Mouse (Mus musculus): Measurements from ENCODE around the gene Slc22a1. TPM values are rescaled to one million over a fixed set of nuclear protein-coding genes. Genes with fewer than 3 reads are reported as not detected.

The Slc22a1 gene
- total RNA-seq, 1 experiment = 0.18 TPM

- Histone ChIP-seq H3K9ac (ENCODE audit: insufficient read depth, low read depth, low read length, poor library complexity, severe bottlenecking) (no peak overlapping the region), H3K27ac (ENCODE audit: insufficient read depth, low read depth, low read length, poor library complexity, severe bottlenecking) (no peak overlapping the region), H3K9me3 (ENCODE audit: control insufficient read depth, insufficient read depth, low read depth, low read length) (no peaks in the 10 kb centered on the region), H3K4me1 (ENCODE audit: control insufficient read depth in 2 of 2, insufficient read depth in 2 of 2, low read length in 2 of 2, poor library complexity in 1 of 2) (no peaks in the 10 kb centered on the region), H3K36me3 (ENCODE audit: control insufficient read depth, insufficient read depth, low read length, poor library complexity, severe bottlenecking) (no peaks in the 10 kb centered on the region), H3K4me3 (ENCODE audit: insufficient read depth in 1 of 2, low read depth in 1 of 2, low read length in 2 of 2, poor library complexity in 1 of 2, severe bottlenecking in 1 of 2) (no peak overlapping the region)
- no peak for DNase-seq (ENCODE audit: low read depth, low spot score)
- TF ChIP-seq CHD2 (IDR thresholded peaks at IDR 0.05; ENCODE audit: low read depth, low read length) (no peak), ZNF384 (IDR thresholded peaks at IDR 0.05; ENCODE audit: low read depth, low read length) (no peak), HCFC1 (IDR thresholded peaks at IDR 0.05; ENCODE audit: borderline replicate concordance, insufficient read depth, low read length) (no peak), ZC3H11A (IDR thresholded peaks at IDR 0.05; ENCODE audit: borderline replicate concordance, low read depth, low read length) (no peak)
- in situ Hi-C loops (cut with MboI; ENCODE audit: low sequenced_read_pairs in 2 of 2, unreplicated experiment in 2 of 2) = no loop called here
Measured at GRCm38 (mm10) chr17:12673871-12674270, 1.8 kb downstream of the Slc22a1 start.

GRCm38 (mm10) chr17:12672285-12672790 lies 3.3 kb downstream of the Slc22a1 start:
- no peak for TF ChIP-seq ZNF384 (IDR thresholded peaks at IDR 0.05; ENCODE audit: low read depth, low read length)
- no peak for TF ChIP-seq CHD2 (IDR thresholded peaks at IDR 0.05; ENCODE audit: low read depth, low read length)
- TF ChIP-seq HCFC1 (IDR thresholded peaks at IDR 0.05; ENCODE audit: borderline replicate concordance, insufficient read depth, low read length) = no peak
- no peak for TF ChIP-seq MAFK (IDR thresholded peaks at IDR 0.05; ENCODE audit: insufficient read depth, low read depth, low read length)
- TF ChIP-seq ZC3H11A (IDR thresholded peaks at IDR 0.05; ENCODE audit: borderline replicate concordance, low read depth, low read length) = no peak
- H3K27ac ChIP-seq (ENCODE audit: insufficient read depth, low read depth, low read length, poor library complexity, severe bottlenecking) = no peak overlapping the region; the same call in 1 of the 2 replicates
- H3K36me3 ChIP-seq (ENCODE audit: control insufficient read depth, insufficient read depth, low read length, poor library complexity, severe bottlenecking) = no peaks in the 10 kb centered on the region
- H3K9me3 ChIP-seq (ENCODE audit: control insufficient read depth, insufficient read depth, low read depth, low read length) = no peaks in the 10 kb centered on the region
- no peak overlapping the region for H3K9ac ChIP-seq (ENCODE audit: insufficient read depth, low read depth, low read length, poor library complexity, severe bottlenecking)
- no peaks in the 10 kb centered on the region for H3K4me1 ChIP-seq (ENCODE audit: control insufficient read depth in 2 of 2, insufficient read depth in 2 of 2, low read length in 2 of 2, poor library complexity in 1 of 2)
- DNase-seq (ENCODE audit: low read depth, low spot score) = no peak
- H3K4me3 ChIP-seq (ENCODE audit: insufficient read depth in 1 of 2, low read depth in 1 of 2, low read length in 2 of 2, poor library complexity in 1 of 2, severe bottlenecking in 1 of 2) = no peak overlapping the region
- in situ Hi-C loops (cut with MboI; ENCODE audit: low sequenced_read_pairs in 2 of 2, unreplicated experiment in 2 of 2) = no loop called here

DNA sequence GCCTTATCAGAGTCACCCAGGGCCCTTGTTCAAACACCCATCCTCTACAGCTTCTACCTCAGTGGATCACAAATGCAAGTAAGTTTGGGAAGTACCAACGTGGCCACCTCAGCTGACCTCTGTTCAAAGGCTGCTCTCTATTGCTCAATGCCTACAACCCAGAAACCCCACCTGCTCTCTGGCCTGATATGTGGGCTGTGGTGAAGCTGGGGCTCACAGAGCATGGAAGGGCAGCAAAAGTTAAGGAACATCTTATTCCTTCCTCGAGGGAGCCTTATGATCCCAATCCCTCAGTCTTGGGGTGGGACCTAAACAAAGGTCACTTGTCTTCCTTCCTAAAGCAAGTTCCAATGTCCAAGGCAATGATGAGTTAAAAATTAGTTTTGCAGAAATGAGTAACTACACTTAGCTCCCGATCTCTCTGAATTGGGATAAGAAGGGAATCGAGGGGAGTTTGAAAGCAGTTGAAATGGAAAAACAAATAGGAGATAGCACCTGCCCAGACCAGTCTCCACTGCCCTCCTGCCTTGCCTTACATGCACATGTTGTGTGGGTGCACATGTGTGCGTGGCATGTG lies 4.5 kb downstream of the Slc22a1 start:
- H3K27ac ChIP-seq (ENCODE audit: insufficient read depth, low read depth, low read length, poor library complexity, severe bottlenecking) = no peak overlapping the region
- H3K4me3 ChIP-seq (ENCODE audit: insufficient read depth in 1 of 2, low read depth in 1 of 2, low read length in 2 of 2, poor library complexity in 1 of 2, severe bottlenecking in 1 of 2) = no peak overlapping the region
- DNase-seq (ENCODE audit: low read depth, low spot score) = no peak
- no peaks in the 10 kb centered on the region for H3K9me3 ChIP-seq (ENCODE audit: control insufficient read depth, insufficient read depth, low read depth, low read length)
- TF ChIP-seq ZNF384 (IDR thresholded peaks at IDR 0.05; ENCODE audit: low read depth, low read length) (no peak), CHD2 (IDR thresholded peaks at IDR 0.05; ENCODE audit: low read depth, low read length) (no peak), HCFC1 (IDR thresholded peaks at IDR 0.05; ENCODE audit: borderline replicate concordance, insufficient read depth, low read length) (no peak), MAFK (IDR thresholded peaks at IDR 0.05; ENCODE audit: insufficient read depth, low read depth, low read length) (no peak), ZC3H11A (IDR thresholded peaks at IDR 0.05; ENCODE audit: borderline replicate concordance, low read depth, low read length) (no peak)
- H3K9ac ChIP-seq (ENCODE audit: insufficient read depth, low read depth, low read length, poor library complexity, severe bottlenecking) = no peak overlapping the region
- no peaks in the 10 kb centered on the region for H3K36me3 ChIP-seq (ENCODE audit: control insufficient read depth, insufficient read depth, low read length, poor library complexity, severe bottlenecking)
- no peaks in the 10 kb centered on the region for H3K4me1 ChIP-seq (ENCODE audit: control insufficient read depth in 2 of 2, insufficient read depth in 2 of 2, low read length in 2 of 2, poor library complexity in 1 of 2)
- in situ Hi-C loops (cut with MboI; ENCODE audit: low sequenced_read_pairs in 2 of 2, unreplicated experiment in 2 of 2) = no loop called here

GRCm38 (mm10) chr17:12669363-12669679 lies 6.3 kb downstream of the Slc22a1 start:
- in situ Hi-C loops (cut with MboI; ENCODE audit: low sequenced_read_pairs in 2 of 2, unreplicated experiment in 2 of 2) = no loop called here
- Histone ChIP-seq H3K9me3 (ENCODE audit: control insufficient read depth, insufficient read depth, low read depth, low read length) (no peaks in the 10 kb centered on the region), H3K36me3 (ENCODE audit: control insufficient read depth, insufficient read depth, low read length, poor library complexity, severe bottlenecking) (no peaks in the 10 kb centered on the region), H3K4me3 (ENCODE audit: insufficient read depth in 1 of 2, low read depth in 1 of 2, low read length in 2 of 2, poor library complexity in 1 of 2, severe bottlenecking in 1 of 2) (no peak overlapping the region), H3K9ac (ENCODE audit: insufficient read depth, low read depth, low read length, poor library complexity, severe bottlenecking) (no peak overlapping the region), H3K4me1 (ENCODE audit: control insufficient read depth in 2 of 2, insufficient read depth in 2 of 2, low read length in 2 of 2, poor library complexity in 1 of 2) (no peaks in the 10 kb centered on the region), H3K27ac (ENCODE audit: insufficient read depth, low read depth, low read length, poor library complexity, severe bottlenecking) (no peak overlapping the region)
- DNase-seq (ENCODE audit: low read depth, low spot score) = no peak
- no peak for TF ChIP-seq ZC3H11A (IDR thresholded peaks at IDR 0.05; ENCODE audit: borderline replicate concordance, low read depth, low read length)
- TF ChIP-seq MAFK (IDR thresholded peaks at IDR 0.05; ENCODE audit: insufficient read depth, low read depth, low read length) = no peak
- no peak for TF ChIP-seq ZNF384 (IDR thresholded peaks at IDR 0.05; ENCODE audit: low read depth, low read length)
- no peak for TF ChIP-seq HCFC1 (IDR thresholded peaks at IDR 0.05; ENCODE audit: borderline replicate concordance, insufficient read depth, low read length)
- TF ChIP-seq CHD2 (IDR thresholded peaks at IDR 0.05; ENCODE audit: low read depth, low read length) = no peak
